Mouse (Mus musculus): ENCODE results near the gene Zfp57. TPM values are rescaled to one million over a fixed set of nuclear protein-coding genes. Genes with fewer than 3 reads are reported as not detected.

The Zfp57 gene
- polyA plus RNA-seq, 1 experiment = 3.5 TPM

DNA sequence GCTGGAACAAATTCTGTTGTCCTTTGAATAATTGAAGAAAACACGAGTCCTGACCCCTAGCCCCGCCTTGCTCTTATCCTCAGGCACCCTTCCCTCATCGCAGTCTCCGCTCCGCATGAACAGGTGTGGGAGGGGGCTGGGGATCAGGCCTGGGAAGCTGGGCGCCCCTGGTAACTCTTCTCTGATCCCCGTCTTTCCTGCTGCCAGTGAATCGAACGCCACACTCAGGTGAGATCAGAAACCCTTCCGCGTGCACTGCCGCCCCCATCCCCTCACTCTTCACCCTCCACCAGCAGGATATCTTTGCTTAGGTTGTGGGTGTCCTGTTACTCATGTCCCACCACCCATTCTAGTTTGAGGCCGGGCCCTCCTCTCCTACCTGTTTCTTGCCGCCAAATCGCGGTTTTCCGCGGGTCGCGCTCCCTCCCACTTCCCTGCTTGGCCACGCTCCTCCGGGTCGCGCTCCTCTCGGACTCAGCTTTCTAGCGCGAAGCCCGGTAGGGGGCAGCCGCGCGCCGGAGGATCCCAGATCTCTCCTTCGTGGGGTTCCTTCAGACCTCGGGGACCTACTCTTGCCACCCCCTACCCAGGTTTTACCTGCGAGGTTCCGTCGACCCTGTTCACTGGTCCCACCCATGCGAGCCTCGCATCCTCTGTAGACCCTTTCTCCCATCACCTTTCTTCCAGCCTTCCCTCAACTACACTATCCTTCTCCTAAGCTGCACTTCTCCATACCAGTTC is 48.8 kb downstream of the Zfp57 start:
- Histone ChIP-seq H3K4me3 (replicated peaks) (peak overlapping the region; percentile 73), H3K9me3 (no peaks in the 10 kb centered on the region), H3K4me1 (peaks cover 41% of the 10 kb centered on the region), H3K27me3 (replicated peaks) (peaks cover 46% of the 10 kb centered on the region), H3K36me3 (replicated peaks; ENCODE audit: low read length) (peaks cover 9% of the 10 kb centered on the region)
- TF ChIP-seq FLI1 (IDR thresholded peaks at IDR 0.05; ENCODE audit: low read length) = no peak
- no peak for TF ChIP-seq GATA1 (IDR thresholded peaks at IDR 0.05; ENCODE audit: borderline replicate concordance, low read length)

- peaks cover 42% of the 10 kb centered on the region for H3K27me3 ChIP-seq (replicated peaks)
- peak overlapping the region; percentile 73 for H3K4me3 ChIP-seq (replicated peaks)
- TF ChIP-seq FLI1 (IDR thresholded peaks at IDR 0.05; ENCODE audit: low read length) (no peak), GATA1 (IDR thresholded peaks at IDR 0.05; ENCODE audit: borderline replicate concordance, low read length) (no peak)
- H3K36me3 ChIP-seq (replicated peaks; ENCODE audit: low read length) = peaks cover 16% of the 10 kb centered on the region
- H3K4me1 ChIP-seq = peaks cover 37% of the 10 kb centered on the region
- H3K9me3 ChIP-seq = no peaks in the 10 kb centered on the region
These were observed 49.4 kb downstream of the Zfp57 start for GRCm38 (mm10) chr17:37050399-37050798.

DNA sequence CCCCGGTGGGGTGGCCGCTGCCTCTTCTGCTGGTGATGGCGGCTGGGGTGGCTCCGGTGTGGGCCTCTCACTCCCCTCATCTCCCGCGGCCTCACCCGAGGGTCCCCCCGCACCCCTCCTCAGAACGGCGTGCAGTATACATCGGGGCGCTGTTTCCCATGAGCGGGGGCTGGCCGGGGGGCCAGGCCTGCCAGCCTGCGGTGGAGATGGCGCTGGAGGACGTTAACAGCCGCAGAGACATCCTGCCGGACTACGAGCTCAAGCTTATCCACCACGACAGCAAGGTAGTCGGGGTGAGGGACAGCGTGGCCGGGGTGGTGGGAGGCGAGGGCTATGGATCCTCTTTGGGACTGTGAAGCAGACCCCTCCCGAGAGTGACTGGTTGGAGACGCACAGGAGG is 49.9 kb downstream of the Zfp57 start:
- TF ChIP-seq FLI1 (IDR thresholded peaks at IDR 0.05; ENCODE audit: low read length) (no peak), GATA1 (IDR thresholded peaks at IDR 0.05; ENCODE audit: borderline replicate concordance, low read length) (no peak)
- Histone ChIP-seq H3K4me1 (peaks cover 33% of the 10 kb centered on the region), H3K9me3 (no peaks in the 10 kb centered on the region), H3K36me3 (replicated peaks; ENCODE audit: low read length) (peaks cover 20% of the 10 kb centered on the region), H3K27me3 (replicated peaks) (peaks cover 37% of the 10 kb centered on the region), H3K4me3 (replicated peaks) (no peak overlapping the region)

DNA sequence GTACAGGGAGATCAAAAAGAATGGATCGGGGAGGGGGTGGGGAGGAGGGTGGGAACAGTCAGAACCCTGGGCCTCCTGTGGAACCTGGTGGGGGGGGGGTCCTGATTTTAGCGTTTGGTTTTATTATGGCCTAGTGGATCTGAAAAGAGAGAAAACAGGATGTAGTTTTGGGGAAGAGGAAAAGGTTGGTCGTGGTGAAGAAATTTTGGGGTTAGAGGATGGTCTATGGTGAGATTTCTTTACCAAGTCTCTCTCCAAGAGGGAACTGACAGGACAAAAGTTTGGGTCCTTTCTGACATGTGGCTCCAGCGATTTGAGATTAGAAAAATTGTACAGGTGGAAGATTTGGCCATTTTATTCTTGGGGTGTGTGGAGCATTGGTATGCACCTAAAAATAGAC is 50.8 kb downstream of the Zfp57 start:
- no peaks in the 10 kb centered on the region for H3K9me3 ChIP-seq
- peaks cover 29% of the 10 kb centered on the region for H3K27me3 ChIP-seq (replicated peaks)
- peaks cover 29% of the 10 kb centered on the region for H3K36me3 ChIP-seq (replicated peaks; ENCODE audit: low read length)
- H3K4me3 ChIP-seq (replicated peaks) = no peak overlapping the region
- peaks cover 25% of the 10 kb centered on the region for H3K4me1 ChIP-seq
- TF ChIP-seq FLI1 (IDR thresholded peaks at IDR 0.05; ENCODE audit: low read length) = no peak
- no peak for TF ChIP-seq GATA1 (IDR thresholded peaks at IDR 0.05; ENCODE audit: borderline replicate concordance, low read length)

- Histone ChIP-seq H3K4me1 (peaks cover 5% of the 10 kb centered on the region), H3K4me3 (replicated peaks) (no peak overlapping the region), H3K27me3 (replicated peaks) (no peaks in the 10 kb centered on the region), H3K36me3 (replicated peaks; ENCODE audit: low read length) (peaks cover 54% of the 10 kb centered on the region), H3K9me3 (no peaks in the 10 kb centered on the region)
- TF ChIP-seq FLI1 (IDR thresholded peaks at IDR 0.05; ENCODE audit: low read length) (no peak), GATA1 (IDR thresholded peaks at IDR 0.05; ENCODE audit: borderline replicate concordance, low read length) (no peak)
These were observed 56.0 kb downstream of the Zfp57 start for GRCm38 (mm10) chr17:37056957-37057356.

Other genes starting within 250 kb of the Zfp57 start
- not detected in 2 replicates for gene H2-M10.5, start 228.3 kb upstream of the Zfp57 start, polyA plus RNA-seq (2012; ENCODE audit: insufficient read depth, low replicate concordance)
- gene H2-M10.6, start 189.0 kb upstream of the Zfp57 start, polyA plus RNA-seq (2012; ENCODE audit: insufficient read depth, low replicate concordance) = not detected in 2 replicates
- 2.1 and 17.7 TPM in 2 replicates for gene Trim26, start 164.0 kb upstream of the Zfp57 start, polyA plus RNA-seq (2012; ENCODE audit: insufficient read depth, low replicate concordance)
- not detected in 2 replicates for gene Trim15, start 134.0 kb upstream of the Zfp57 start, polyA plus RNA-seq (2012; ENCODE audit: insufficient read depth, low replicate concordance)
- gene Trim10, start 131.6 kb upstream of the Zfp57 start, polyA plus RNA-seq (2012; ENCODE audit: insufficient read depth, low replicate concordance) = 0.27 TPM in 1 of 2 replicates, not detected in the other
- not detected in 2 replicates for gene Trim40, start 111.0 kb upstream of the Zfp57 start, polyA plus RNA-seq (2012; ENCODE audit: insufficient read depth, low replicate concordance)
- not detected in 2 replicates for gene Trim31, start 103.0 kb upstream of the Zfp57 start, polyA plus RNA-seq (2012; ENCODE audit: insufficient read depth, low replicate concordance)
- gene Rnf39, start 58.2 kb upstream of the Zfp57 start, polyA plus RNA-seq (2012; ENCODE audit: insufficient read depth, low replicate concordance) = not detected in 2 replicates
- 504 and 1,093 TPM in 2 replicates for gene Ppp1r11, start 49.4 kb upstream of the Zfp57 start, polyA plus RNA-seq (2012; ENCODE audit: insufficient read depth, low replicate concordance)
- 2.1 and 2.6 TPM in 2 replicates for gene Znrd1, start 42.6 kb upstream of the Zfp57 start, polyA plus RNA-seq (2012; ENCODE audit: insufficient read depth, low replicate concordance)
- gene Znrd1as, start 42.6 kb upstream of the Zfp57 start, polyA plus RNA-seq (2012; ENCODE audit: insufficient read depth, low replicate concordance) = 0.85 TPM in 1 of 2 replicates, not detected in the other
- gene 2410137M14Rik, start 19.9 kb upstream of the Zfp57 start, polyA plus RNA-seq (2012; ENCODE audit: insufficient read depth, low replicate concordance) = not detected in 2 replicates
- gene H2-M5, start 11.6 kb upstream of the Zfp57 start, polyA plus RNA-seq (2012; ENCODE audit: insufficient read depth, low replicate concordance) = not detected in 2 replicates
- not detected in 2 replicates for gene Mog, start 22.2 kb downstream of the Zfp57 start, polyA plus RNA-seq (2012; ENCODE audit: insufficient read depth, low replicate concordance)
- 1.6 and 1.7 TPM in 2 replicates for gene Gabbr1, start 44.8 kb downstream of the Zfp57 start, polyA plus RNA-seq (2012; ENCODE audit: insufficient read depth, low replicate concordance)
- gene Olfr90, start 87.3 kb downstream of the Zfp57 start, polyA plus RNA-seq (2012; ENCODE audit: insufficient read depth, low replicate concordance) = not detected in 2 replicates
- not detected in 2 replicates for gene Olfr91, start 97.1 kb downstream of the Zfp57 start, polyA plus RNA-seq (2012; ENCODE audit: insufficient read depth, low replicate concordance)
- gene Olfr92, start 118.9 kb downstream of the Zfp57 start, polyA plus RNA-seq (2012; ENCODE audit: insufficient read depth, low replicate concordance) = not detected in 2 replicates
- not detected in 2 replicates for gene Olfr93, start 160.3 kb downstream of the Zfp57 start, polyA plus RNA-seq (2012; ENCODE audit: insufficient read depth, low replicate concordance)
- gene Ubd, start 192.7 kb downstream of the Zfp57 start, polyA plus RNA-seq (2012; ENCODE audit: insufficient read depth, low replicate concordance) = not detected in 2 replicates
- not detected in 2 replicates for gene Olfr94, start 199.8 kb downstream of the Zfp57 start, polyA plus RNA-seq (2012; ENCODE audit: insufficient read depth, low replicate concordance)
- not detected in 2 replicates for gene Olfr95, start 212.0 kb downstream of the Zfp57 start, polyA plus RNA-seq (2012; ENCODE audit: insufficient read depth, low replicate concordance)
- gene Olfr96, start 219.0 kb downstream of the Zfp57 start, polyA plus RNA-seq (2012; ENCODE audit: insufficient read depth, low replicate concordance) = not detected in 2 replicates
- gene Olfr97, start 236.2 kb downstream of the Zfp57 start, polyA plus RNA-seq (2012; ENCODE audit: insufficient read depth, low replicate concordance) = not detected in 2 replicates